Mouse (Mus musculus) left cerebral cortex, adult 11 months (tissue): ENCODE measurements around the gene Sema4d.

Experiments used
- DNase-seq: peaks from one replicate; pipeline ENCODE4 v3.0.0; 2022; ENCODE audit warnings: low spot score

Gene Sema4d

DNA sequence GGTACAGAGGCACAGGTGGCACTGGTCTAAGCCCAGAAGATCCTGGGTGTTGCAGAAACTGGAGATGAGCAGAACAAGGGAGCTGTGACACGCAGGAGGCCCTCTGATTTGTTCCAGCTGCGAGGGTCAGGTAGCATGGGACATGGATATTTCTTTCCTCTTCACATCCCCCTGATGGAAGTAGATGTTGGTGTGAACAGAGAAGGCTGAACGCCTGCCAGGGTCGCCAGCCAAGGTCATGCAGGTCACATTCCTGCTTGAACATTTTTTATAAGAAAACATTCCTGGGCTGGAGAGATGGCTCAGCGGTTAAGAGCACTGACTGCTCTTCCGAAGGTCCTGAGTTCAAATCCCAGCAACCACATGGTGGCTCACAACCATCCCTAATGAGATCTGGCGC, 66.2 kb downstream of the Sema4d start:
- no peak for DNase-seq

DNA sequence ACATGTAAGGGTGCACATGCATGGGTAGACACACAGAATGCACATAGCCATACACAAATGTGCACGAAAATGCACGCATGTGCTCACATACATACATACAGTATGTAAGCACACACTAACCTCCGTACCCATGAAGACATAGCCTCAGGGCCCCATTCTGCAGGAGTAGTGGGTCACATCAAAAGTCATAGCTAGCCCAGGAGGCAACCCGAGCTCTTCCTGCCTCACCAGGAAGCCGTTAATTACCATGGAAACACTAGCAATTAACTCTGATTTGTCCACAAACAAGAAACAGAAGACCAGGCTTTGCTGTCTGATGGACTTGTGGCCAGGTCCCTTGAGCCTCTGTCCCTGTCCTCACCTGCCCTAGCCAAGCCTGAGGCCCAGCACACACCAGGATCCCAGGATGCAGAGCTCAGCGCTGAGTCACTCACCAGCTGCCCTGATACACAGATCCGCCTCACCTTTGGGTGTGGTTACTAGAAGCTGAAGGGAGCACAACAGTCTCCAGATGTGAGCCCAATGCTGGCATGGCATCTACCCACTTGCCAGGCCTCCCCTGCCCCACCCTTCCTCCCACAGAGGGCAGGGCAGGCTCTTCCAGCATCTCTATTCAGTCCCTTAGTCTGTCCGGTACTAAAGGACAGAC, 67.5 kb downstream of the Sema4d start:
- no peak for DNase-seq

- DNase-seq, result no peak
Measured at GRCm38 (mm10) chr13:51725446-51725845, 68.1 kb downstream of the Sema4d start.

DNA sequence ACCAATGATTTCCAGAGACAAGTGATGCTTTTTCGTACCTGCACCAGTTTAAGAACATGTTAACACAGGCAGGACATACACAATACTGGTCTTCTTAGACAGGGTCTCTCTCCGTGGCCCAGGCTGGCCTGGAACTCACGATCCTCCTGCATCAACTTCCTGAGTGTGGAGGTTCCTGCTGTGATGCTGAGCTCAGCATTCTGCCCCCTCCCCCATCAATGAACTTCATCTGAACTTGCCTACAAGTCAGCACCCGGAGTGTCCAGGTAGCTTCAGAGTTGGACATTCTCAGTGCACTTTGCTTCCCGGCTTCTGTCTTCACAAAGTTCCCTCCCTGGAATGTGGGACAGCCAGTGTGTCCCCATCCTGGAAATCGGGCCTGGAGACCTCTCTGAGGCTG, 69.0 kb downstream of the Sema4d start:
- no peak for DNase-seq

- DNase-seq, result no peak
Measured at GRCm38 (mm10) chr13:51723114-51723513, 70.4 kb downstream of the Sema4d start.

DNA sequence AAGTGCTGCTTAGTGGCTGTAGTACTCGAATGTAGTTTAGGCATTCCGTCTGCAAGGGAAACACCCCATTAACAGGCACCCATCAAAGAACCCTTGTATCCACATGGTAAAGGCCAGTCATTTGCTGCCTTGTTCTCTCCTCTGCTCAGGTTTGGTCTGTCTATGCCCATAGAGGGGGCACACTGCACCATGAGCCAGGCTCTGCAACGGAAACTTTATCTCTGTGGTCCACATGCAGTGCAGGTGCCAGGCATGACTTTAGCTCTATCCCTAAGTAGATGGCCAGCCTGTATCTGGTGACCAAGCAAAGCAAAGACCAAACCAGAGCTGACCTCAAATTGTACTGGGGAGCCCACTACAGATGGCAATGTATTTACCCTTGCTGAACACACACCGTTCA, 73.0 kb downstream of the Sema4d start:
- DNase-seq, result no peak

- DNase-seq, result no peak
Measured at GRCm38 (mm10) chr13:51719256-51719655, 74.3 kb downstream of the Sema4d start.

DNA sequence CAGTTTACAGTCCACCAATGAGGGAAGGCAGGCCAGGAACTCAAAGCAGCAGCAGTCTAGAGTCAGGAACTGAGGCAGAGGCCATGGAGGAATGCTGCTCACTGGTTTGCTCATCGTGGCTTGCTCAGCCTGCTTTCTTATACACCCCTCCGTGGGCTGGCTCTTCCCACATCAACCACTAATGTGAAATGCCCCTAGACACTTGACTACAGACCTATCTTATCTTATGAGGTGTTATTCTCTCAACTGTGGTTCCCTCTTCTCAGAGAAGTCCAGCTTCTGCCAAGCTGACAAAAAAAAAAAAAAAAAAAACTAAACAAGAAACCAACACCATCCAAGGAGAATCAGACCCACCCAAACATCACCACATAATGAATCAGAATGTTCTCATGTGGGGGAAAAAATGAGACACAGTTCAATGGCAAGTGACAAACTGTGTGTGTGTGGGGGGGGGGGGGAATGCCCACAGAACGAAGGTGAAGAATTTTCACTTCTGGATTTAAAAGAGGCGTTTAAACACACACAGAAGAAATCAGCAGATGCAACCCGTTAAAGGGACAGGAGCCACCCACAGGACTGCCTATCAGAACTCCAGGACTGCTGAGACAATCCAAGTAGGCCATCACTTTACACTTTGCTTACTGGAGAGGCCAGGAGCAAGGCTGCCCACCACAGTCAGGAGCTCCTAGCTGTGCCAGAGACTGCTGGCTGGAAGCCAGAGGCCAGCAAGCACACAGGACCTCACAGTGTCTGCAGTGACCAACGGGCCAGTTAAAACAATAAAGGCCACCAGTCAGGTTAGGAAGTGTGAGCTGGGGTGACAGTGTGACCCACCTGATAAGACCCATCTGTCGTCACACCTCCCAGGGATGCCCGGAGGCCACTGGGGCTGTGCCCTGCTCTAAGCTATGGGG, 76.9 kb downstream of the Sema4d start:
- no peak for DNase-seq

DNA sequence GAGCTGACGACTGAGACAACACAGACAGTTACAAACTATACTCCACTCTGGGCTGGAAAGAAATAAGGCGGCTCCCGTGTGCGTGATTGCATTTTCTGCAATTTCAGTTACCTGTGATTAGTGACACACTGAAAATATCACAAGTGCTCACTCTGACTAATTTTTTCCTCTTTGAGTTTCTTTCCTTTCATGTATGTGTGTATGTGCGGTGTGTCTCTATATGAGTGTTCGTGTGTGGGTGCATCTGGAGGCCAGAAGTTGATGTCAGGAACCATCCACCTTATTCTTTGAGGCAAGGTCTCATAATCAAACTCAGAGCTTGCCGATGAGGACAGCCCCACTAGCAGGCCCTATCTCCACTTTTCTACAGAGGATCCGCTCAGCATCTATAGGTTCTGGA, 81.5 kb downstream of the Sema4d start:
- no peak for DNase-seq

DNA sequence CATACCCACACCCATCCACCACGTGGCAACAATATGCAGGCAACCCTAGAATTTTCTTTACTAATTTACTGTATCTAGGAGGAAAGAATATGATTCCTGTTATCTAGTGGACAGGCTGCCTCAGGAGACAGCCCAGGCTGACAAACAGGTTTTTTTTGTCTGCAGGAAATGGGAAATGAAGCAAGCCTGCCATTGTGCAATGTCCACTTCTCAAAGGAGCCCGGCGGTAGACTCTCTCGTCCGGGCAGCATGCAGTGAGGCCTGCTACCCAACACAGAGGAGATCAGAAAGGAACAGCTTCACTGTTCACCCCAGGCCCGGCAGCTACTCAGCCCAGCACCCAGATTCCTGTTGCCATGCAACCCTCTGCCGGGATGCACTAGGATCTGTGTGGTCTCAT, 82.8 kb downstream of the Sema4d start:
- DNase-seq, result no peak

GRCm38 (mm10) chr13:51705882-51706854, 87.4 kb downstream of the Sema4d start:
- no peak for DNase-seq

GRCm38 (mm10) chr13:51703893-51704292, 89.7 kb downstream of the Sema4d start:
- no peak for DNase-seq

DNA sequence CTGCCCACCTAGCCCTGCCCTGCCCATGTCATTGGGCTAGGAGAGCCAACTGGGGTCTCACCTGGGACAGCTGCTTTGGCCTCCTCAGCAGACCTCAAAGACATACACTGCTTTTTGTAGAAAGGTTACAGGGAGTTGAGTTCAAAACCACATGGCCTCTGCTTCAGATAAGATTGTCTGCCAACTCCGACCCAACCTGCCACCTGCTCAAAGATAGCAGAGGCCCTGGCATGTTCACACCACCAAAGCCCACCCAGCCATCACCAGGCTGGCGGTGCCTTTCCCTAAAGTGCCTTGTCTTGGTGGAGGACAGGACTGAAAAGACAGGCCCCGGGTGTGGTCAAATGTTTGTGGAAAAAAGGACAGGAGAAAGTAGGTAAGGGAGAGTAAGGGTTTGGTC, 95.2 kb downstream of the Sema4d start:
- no peak for DNase-seq

DNA sequence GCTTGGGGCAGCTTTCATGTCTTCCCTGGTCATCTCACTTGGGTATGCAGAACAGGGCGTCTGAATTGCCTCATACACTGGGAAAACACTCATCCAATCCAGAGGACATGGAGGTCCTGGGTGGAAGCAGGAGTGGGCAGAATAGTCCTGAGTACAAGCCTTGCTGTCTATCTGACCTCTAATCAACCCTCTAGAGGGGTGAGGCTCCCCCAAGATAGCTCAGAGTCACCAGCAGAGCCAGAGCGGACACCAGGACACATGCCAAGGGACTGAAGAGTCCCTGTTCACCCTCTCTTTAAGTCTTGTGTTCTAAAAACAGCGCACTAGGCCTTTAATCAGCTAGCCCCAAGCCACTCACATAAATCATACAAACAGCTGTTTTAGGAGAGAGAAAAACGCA, 95.7 kb downstream of the Sema4d start:
- no peak for DNase-seq

DNA sequence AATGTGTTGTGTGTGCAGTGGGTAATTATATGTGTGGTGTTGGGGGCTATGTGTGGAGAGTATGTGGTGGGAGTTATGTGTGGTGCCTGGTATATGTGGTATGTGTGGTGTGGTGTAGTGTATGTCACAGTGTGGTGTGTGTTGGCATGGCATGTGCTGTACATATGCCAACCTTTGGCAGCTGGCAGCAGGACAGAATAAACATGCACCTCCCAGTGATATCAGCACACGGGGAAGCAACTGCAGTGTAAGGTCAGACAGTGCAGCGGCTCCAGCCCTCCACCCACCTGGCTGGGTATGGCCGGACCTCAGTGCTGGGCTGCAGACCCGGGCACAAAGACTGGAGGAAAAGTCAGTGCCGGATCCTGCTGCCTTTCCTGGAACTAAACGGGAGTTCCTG, 96.1 kb downstream of the Sema4d start:
- no peak for DNase-seq

GRCm38 (mm10) chr13:51696481-51696880, 97.1 kb downstream of the Sema4d start:
- no peak for DNase-seq

DNA sequence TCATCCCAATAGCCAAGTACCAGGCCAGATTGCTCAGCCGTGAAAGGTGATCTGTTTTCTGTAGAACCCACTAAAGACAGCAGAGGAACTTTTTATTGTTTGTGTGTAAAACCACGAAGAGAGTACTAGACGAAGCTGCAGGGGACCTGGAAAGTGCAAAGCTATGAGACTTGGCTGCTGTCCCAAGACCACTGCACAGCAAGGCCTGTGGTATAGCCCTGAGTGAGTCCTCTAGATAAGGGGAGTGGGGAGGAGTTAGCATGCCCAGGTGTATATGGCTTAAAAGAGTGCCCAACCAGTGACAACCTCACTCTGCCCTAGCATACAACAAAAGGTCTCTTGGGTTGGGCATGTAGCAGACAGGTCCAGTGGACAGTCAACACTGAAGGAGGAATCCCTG, 104.9 kb downstream of the Sema4d start:
- no peak for DNase-seq

DNA sequence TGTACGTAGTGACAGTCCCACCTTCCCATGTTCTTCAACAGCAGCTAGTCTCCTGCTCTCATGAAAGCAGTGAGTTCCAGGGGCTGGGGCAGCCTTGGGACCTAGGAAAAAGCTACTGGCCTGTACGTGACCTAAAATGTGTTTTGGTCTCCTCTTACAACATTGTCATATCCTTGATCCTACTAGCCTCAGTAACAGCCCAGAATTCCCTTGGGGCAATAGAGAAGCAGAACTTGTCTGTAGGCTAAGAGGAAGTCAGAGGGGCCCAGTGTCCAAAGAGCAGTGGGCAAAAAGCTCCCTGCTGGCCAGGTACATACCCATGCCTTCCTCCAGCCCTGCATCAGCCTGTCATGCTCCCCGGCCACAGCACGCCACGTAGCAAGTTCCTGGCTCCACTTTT, 106.6 kb downstream of the Sema4d start:
- DNase-seq, result no peak

- DNase-seq, result no peak
Measured at GRCm38 (mm10) chr13:51685290-51685966, 108.1 kb downstream of the Sema4d start.

DNA sequence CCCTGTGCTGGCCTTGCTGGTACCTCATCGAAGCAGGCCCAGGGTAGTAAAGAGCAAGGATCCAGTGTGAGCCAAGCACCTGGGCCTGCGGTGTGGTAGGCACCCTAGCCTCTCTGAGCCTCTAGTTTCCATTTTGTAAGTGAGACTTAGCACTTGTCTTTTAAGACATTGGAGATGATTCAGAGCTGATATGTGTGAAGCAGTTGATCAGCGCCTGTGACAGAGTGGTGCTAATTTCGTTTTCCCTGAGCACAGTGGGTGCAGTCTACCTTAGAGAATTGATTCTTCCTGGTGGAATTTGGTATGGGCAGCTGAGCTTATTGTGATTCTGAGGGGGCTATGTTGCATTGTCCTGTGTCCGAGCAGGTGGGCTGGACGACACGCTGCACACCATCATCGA, 111.9 kb downstream of the Sema4d start:
- no peak for DNase-seq

DNA sequence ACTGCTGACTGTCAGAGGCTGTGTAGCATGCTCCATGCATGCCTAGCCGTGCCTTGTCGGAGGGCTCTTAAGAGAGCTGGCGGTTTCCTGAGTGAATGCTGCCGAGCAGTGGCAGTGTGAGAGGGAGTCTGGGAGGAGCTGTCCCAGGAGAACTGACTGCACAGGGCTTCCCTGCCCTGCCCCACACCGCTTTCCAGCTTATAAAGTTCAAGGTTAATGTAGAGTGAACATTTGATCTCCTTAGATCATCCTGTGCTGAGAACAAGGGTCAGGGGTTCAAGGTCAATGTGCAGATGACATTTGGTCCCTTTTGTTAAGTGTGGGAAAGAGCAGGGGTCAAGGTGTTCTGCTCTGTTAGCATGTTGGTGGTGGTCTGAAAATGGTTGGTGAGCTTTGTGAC, 112.5 kb downstream of the Sema4d start:
- DNase-seq, result no peak

- no peak for DNase-seq
Measured at GRCm38 (mm10) chr13:51679332-51679731, 114.2 kb downstream of the Sema4d start.
